Mouse (Mus musculus) gastrocnemius, postnatal 14 days (tissue): ENCODE data around the gene Sytl2. TPM values are rescaled to one million over a fixed set of nuclear protein-coding genes. Genes with fewer than 3 reads are reported as not detected.

Source experiments
- DNase-seq: peaks from one replicate; pipeline ENCODE4 v3.0.0; 2021; ENCODE audit warnings: mixed read lengths
- intact Hi-C: fragments of 180-260 bp; cut with DNase I; formaldehyde crosslinking; loops from one replicate; pipeline ENCODE4 v1.15.1; 2025; ENCODE audit warnings: low total_unique reads
- total RNA-seq, 2 experiments: library from RNA; stranded (reverse); gene quantifications; 2 replicates each; pipeline ENCODE4 v1.2.3; 2021

The Sytl2 gene
- total RNA-seq, 2 experiments from 2014 or later: 22.3 to 32.1 TPM

- no peak for DNase-seq
- intact Hi-C loops: no loop called here
These were observed 848 bp downstream of the Sytl2 start for GRCm38 (mm10) chr7:90302647-90303552.

- intact Hi-C loops: no loop called here
- DNase-seq: no peak
These were observed 4.0 kb downstream of the Sytl2 start for GRCm38 (mm10) chr7:90306079-90306478.

GRCm38 (mm10) chr7:90306968-90307367 is 4.9 kb downstream of the Sytl2 start:
- no peak for DNase-seq
- intact Hi-C loops: no loop called here

GRCm38 (mm10) chr7:90308003-90308402 is 6.0 kb downstream of the Sytl2 start:
- intact Hi-C loops: no loop called here
- no peak for DNase-seq

GRCm38 (mm10) chr7:90312151-90312883 is 10.3 kb downstream of the Sytl2 start:
- intact Hi-C loops: no loop called here
- peak; percentile 58 for DNase-seq

- intact Hi-C loops: no loop called here
- no peak for DNase-seq
These were observed 11.4 kb downstream of the Sytl2 start for GRCm38 (mm10) chr7:90313421-90313820.

GRCm38 (mm10) chr7:90316823-90317222 is 14.8 kb downstream of the Sytl2 start:
- no peak for DNase-seq
- intact Hi-C loops: no loop called here

GRCm38 (mm10) chr7:90319446-90319845 is 17.4 kb downstream of the Sytl2 start:
- DNase-seq: no peak
- intact Hi-C loops: no loop called here

GRCm38 (mm10) chr7:90320124-90320523 is 18.1 kb downstream of the Sytl2 start:
- intact Hi-C loops: no loop called here
- DNase-seq: no peak

- intact Hi-C loops: no loop called here
- no peak for DNase-seq
These were observed 23.1 kb downstream of the Sytl2 start for GRCm38 (mm10) chr7:90325166-90325565.

- intact Hi-C loops: no loop called here
- DNase-seq: no peak
These were observed 28.1 kb downstream of the Sytl2 start for GRCm38 (mm10) chr7:90330200-90330599.

- intact Hi-C loops: no loop called here
- no peak for DNase-seq
These were observed 30.5 kb downstream of the Sytl2 start for GRCm38 (mm10) chr7:90332483-90333065.

GRCm38 (mm10) chr7:90334362-90334761 is 32.3 kb downstream of the Sytl2 start:
- intact Hi-C loops: no loop called here

GRCm38 (mm10) chr7:90334831-90335230 is 32.8 kb downstream of the Sytl2 start:
- intact Hi-C loops: no loop called here
- DNase-seq: no peak

More at GRCm38 (mm10) chr7:90334362-90334761, 32.3 kb downstream of the Sytl2 start:
- DNase-seq: no peak

GRCm38 (mm10) chr7:90335755-90336194 is 33.7 kb downstream of the Sytl2 start:
- intact Hi-C loops: no loop called here
- no peak for DNase-seq

GRCm38 (mm10) chr7:90341212-90341957 is 39.3 kb downstream of the Sytl2 start:
- intact Hi-C loops: no loop called here
- no peak for DNase-seq

- intact Hi-C loops: no loop called here
- DNase-seq: no peak
These were observed 42.9 kb downstream of the Sytl2 start for GRCm38 (mm10) chr7:90344903-90345302.

- DNase-seq: no peak
- intact Hi-C loops: no loop called here
These were observed 45.9 kb downstream of the Sytl2 start for GRCm38 (mm10) chr7:90347779-90348437.

GRCm38 (mm10) chr7:90349014-90349413 is 47.0 kb downstream of the Sytl2 start:
- intact Hi-C loops: no loop called here
- DNase-seq: no peak
